Mouse (Mus musculus) heart, adult 2 months (tissue): ENCODE results near the gene Dtd1. TPM values are rescaled to one million over a fixed set of nuclear protein-coding genes. Genes with fewer than 3 reads are reported as not detected.

Source experiments
- DNase-seq, 2 experiments: peaks; one replicate each; pipeline ENCODE4 v3.0.0; 2021
- H3K27ac ChIP-seq: fragments of 200-600 bp; 2 replicates; pipeline ENCODE4 v1.8.1; 2022
- H3K27me3 ChIP-seq: fragments of 200-500 bp; 2 replicates; pipeline ENCODE4 v1.6.1; 2012; ENCODE audit warnings: mild to moderate bottlenecking, low read length, inconsistent platforms, mixed read lengths; ENCODE audit not compliant: control insufficient read depth, insufficient read depth
- H3K36me3 ChIP-seq: fragments of 200-500 bp; 2 replicates; pipeline ENCODE4 v1.6.1; 2012; ENCODE audit warnings: low read length, inconsistent platforms; ENCODE audit not compliant: control insufficient read depth, insufficient read depth
- H3K4me1 ChIP-seq: fragments of 200-500 bp; 2 replicates; pipeline ENCODE4 v1.6.1; 2011; ENCODE audit warnings: low read length; ENCODE audit not compliant: control insufficient read depth, insufficient read depth
- H3K4me3 ChIP-seq: fragments of 200-600 bp; 2 replicates; pipeline ENCODE4 v1.8.1; 2022
- H3K79me2 ChIP-seq: fragments of 200-500 bp; replicated peaks from 2 replicates; pipeline ENCODE4 v1.6.1; 2012; ENCODE audit warnings: mild to moderate bottlenecking, inconsistent platforms, low read length, moderate library complexity, mixed read lengths; ENCODE audit not compliant: control insufficient read depth, insufficient read depth
- H3K9ac ChIP-seq: fragments of 200-500 bp; 2 replicates; pipeline ENCODE4 v1.6.1; 2012; ENCODE audit warnings: low read depth, mild to moderate bottlenecking, control low read depth, inconsistent platforms, low read length, mixed read lengths
- CTCF ChIP-seq: fragments of 200-600 bp; IDR thresholded peaks from 2 replicates; pipeline ENCODE4 v1.8.1; 2022; ENCODE audit warnings: antibody characterized with exemption, mild to moderate bottlenecking, moderate library complexity
- EP300 ChIP-seq: fragments of 200-500 bp; IDR thresholded peaks from 2 replicates; pipeline ENCODE4 v1.6.1; 2011; ENCODE audit warnings: low read depth, low read length, control low read depth; ENCODE audit not compliant: insufficient read depth
- POLR2A ChIP-seq: fragments of 200-500 bp; IDR thresholded peaks from 2 replicates; pipeline ENCODE4 v1.6.1; 2011; ENCODE audit warnings: mild to moderate bottlenecking, low read depth, low read length, control low read depth; ENCODE audit not compliant: insufficient read depth
- WGBS: fragments of 180-500 bp; shearing (Covaris S2); methylation state at CpG from one replicate; pipeline ENCODE4 v1.1.7; 2018; 5-methylcytosine and 5-hydroxymethylcytosine counted together
- intact Hi-C: fragments of 180-260 bp; cut with DNase I; formaldehyde crosslinking; loops from one replicate; pipeline ENCODE4 v1.15.1; 2025
- polyA plus RNA-seq: library from polyadenylated mRNA; depleted of rRNA; stranded (reverse); fragments of >200 nt; gene quantifications from 2 replicates; pipeline ENCODE4 v1.2.3, GENCODE M21; 2012
- total RNA-seq, 2 experiments: library from RNA; stranded (reverse); gene quantifications; 2 replicates each; pipeline ENCODE4 v1.2.3; 2021

The Dtd1 gene
- total and polyA plus RNA-seq, 3 experiments = 10.5 to 15.7 (median 13.9) TPM

DNA sequence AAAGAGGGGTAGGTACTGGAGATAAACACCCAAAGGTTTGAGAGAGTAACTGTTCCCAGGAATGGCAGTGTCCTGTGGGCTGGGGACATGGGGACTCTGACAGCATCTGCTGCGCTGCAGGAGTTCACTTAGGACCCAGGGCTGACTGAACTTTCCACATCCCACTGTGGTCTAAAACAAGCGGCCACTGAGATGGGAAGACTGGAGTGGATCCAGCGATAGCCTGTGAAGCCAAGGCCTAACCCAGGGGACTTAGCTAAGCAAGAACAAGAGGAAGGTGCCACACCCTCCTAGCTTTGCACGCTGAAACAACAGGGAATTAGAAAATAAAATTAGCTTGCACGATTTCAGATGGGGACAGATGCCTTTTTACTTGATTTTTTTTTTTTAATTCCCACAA, 138.9 kb downstream of the Dtd1 start:
- Histone ChIP-seq H3K79me2 (no peaks in the 10 kb centered on the region), H3K36me3 (no peaks in the 10 kb centered on the region), H3K9ac (no peak overlapping the region), H3K27ac (peak overlapping the region; percentile 15), H3K4me1 (peaks cover 2% of the 10 kb centered on the region; the same call in 1 of the 2 replicates), H3K27me3 (no peaks in the 10 kb centered on the region), H3K4me3 (no peak overlapping the region)
- DNase-seq = peak; percentile 51 to 64
- TF ChIP-seq EP300 (0 out of 2 replicates have a peak, but pooled peaks have one; percentile 20), POLR2A (no peak), CTCF (peak; percentile 27; the same call in 1 of the 2 replicates)
- WGBS = 36% methylated on average over 5 of the region's 5 CpGs
- intact Hi-C loops = no loop called here

DNA sequence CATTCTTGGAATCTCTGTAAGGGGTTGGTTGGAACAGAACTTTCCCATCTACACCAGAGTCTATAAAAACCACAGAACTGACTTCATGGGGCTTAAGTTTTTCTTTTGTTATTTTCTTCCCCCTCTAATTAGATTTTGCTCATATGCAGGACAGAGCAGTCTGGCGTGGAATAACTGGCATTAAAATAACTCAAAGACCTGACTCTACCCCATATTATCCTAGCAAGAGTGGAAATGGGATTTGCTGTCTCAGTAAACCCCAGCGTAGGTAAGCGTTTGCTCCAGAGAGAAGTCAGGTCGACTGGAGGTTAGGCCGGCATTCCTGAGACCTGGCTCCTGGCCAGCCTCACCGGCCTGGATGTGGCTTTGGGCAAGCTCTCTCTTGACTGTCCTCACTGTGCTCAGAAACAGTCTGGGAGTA, 140.9 kb downstream of the Dtd1 start:
- intact Hi-C loops = no loop called here
- TF ChIP-seq EP300 (no peak), CTCF (no peak), POLR2A (no peak)
- Histone ChIP-seq H3K79me2 (no peaks in the 10 kb centered on the region), H3K27me3 (no peaks in the 10 kb centered on the region), H3K9ac (no peak overlapping the region), H3K4me1 (peaks cover 2% of the 10 kb centered on the region; the same call in 1 of the 2 replicates), H3K27ac (no peak overlapping the region), H3K36me3 (no peaks in the 10 kb centered on the region), H3K4me3 (no peak overlapping the region)
- 40% methylated on average over 6 of the region's 6 CpGs for WGBS
- peak; percentile 39 to 52 for DNase-seq

DNA sequence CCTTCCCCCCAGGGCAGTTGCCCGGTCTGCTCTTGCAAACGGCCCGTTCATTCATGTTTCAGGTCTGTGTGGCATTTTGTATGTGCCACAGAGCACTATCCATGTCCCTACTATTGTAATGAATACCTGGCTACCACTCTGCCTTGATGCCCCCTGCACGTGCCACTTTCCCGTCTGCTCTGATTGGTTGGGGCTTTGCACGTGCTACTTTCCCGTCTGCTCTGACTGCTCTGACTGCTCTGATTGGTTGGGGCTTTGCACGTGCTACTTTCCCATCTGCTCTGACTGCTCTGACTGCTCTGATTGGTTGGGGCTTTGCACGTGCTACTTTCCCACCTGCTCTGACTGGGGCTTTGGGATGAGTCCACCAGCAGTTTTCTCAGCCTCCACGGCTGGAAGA, 142.3 kb downstream of the Dtd1 start:
- Histone ChIP-seq H3K27ac (no peak overlapping the region), H3K4me1 (peaks cover 2% of the 10 kb centered on the region; the same call in 1 of the 2 replicates), H3K4me3 (no peak overlapping the region), H3K27me3 (no peaks in the 10 kb centered on the region), H3K79me2 (no peaks in the 10 kb centered on the region), H3K36me3 (no peaks in the 10 kb centered on the region), H3K9ac (no peak overlapping the region)
- whole genome bisulfite sequencing = 89% methylated on average over 10 of the region's 10 CpGs
- no peak for DNase-seq
- intact Hi-C loops = no loop called here
- no peak for TF ChIP-seq CTCF

DNA sequence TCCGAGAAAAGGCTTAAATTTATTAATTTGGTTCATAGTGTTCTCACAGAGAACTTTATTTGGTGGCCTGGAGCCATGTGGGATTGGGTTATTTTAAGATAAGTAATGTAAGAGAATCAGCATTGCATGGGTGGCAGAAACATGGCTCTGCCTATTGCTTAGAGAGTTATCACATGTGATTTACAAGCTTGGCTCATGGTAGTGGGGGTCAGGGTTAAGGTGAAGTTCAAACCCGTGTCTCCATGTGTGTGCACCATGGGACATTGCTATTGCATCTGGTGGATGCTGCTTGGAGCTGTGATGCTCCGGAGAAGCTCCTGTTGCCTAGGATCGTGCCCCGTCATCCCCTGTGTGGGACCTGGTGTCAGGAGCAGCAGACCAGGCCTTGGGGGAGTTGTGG, 143.6 kb downstream of the Dtd1 start:
- Histone ChIP-seq H3K27ac (no peak overlapping the region), H3K4me3 (no peak overlapping the region), H3K9ac (no peak overlapping the region), H3K36me3 (no peaks in the 10 kb centered on the region), H3K4me1 (peaks cover 2% of the 10 kb centered on the region; the same call in 1 of the 2 replicates), H3K79me2 (no peaks in the 10 kb centered on the region), H3K27me3 (no peaks in the 10 kb centered on the region)
- TF ChIP-seq POLR2A (no peak), CTCF (no peak), EP300 (no peak)
- no peak for DNase-seq
- 82% methylated on average over 5 of the region's 5 CpGs for WGBS
- intact Hi-C loops = no loop called here

DNA sequence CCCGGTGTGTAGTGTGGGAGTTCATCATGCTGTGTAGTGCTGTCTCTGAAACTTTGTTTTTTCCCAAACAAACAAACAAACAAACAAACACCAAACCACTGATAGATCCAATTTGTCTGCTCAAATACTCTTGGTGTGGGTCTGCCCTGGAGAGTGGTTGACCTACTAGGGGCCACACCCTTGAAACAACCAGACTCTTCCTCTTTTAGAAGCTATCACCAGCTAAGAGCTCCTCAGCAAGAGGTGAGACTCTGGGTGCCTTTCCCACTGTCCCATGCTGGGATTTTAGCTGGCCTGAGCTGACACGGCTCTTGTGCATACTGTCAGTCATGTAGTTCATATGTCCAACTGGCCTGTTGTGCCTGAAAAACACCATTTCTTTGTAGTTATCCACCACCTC, 145.6 kb downstream of the Dtd1 start:
- no peaks in the 10 kb centered on the region for H3K79me2 ChIP-seq
- no peaks in the 10 kb centered on the region for H3K4me1 ChIP-seq
- no peak overlapping the region for H3K27ac ChIP-seq
- TF ChIP-seq EP300 (no peak), CTCF (no peak), POLR2A (no peak)
- intact Hi-C loops = no loop called here
- no peak overlapping the region for H3K9ac ChIP-seq
- 91% methylated on average over 2 of the region's 2 CpGs for WGBS
- H3K4me3 ChIP-seq = no peak overlapping the region
- no peak for DNase-seq
- no peaks in the 10 kb centered on the region for H3K27me3 ChIP-seq
- H3K36me3 ChIP-seq = no peaks in the 10 kb centered on the region

DNA sequence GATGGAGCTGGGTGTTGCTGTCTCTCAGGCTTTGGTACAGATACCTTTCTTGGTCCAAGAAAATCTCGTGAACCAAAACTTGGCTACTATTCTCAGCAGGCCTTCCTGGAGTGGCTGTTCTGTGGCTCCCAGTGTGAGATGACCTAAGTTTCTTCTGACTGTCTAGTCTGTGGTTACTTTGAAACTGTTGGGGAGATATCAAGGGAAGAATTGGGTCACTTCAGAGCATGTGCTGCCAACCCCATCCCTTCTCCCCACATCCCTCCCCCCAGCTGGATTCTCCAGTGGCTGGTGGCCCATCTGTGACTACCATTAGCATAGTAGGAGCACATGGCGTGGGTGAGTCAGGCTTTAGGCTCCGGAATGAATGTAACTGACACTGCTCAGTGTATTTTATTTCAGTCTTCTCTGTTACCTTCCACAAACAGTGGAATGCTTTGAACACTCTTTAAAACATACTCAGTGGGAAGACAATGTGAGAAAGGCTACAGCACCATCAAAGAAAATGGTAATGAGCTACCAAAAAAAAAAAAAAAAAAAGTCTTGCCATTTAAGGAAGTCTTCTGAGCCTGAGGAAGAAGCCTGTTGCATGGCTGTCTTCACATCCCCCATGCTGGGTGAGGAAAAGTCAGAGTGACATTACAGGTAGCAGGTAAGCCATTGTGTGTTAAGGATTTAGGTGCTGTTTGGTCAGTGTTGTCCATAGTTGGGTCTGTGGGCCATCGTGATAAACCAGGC, 146.5 kb downstream of the Dtd1 start:
- no peaks in the 10 kb centered on the region for H3K79me2 ChIP-seq
- H3K4me1 ChIP-seq = no peaks in the 10 kb centered on the region
- H3K27me3 ChIP-seq = no peaks in the 10 kb centered on the region
- H3K9ac ChIP-seq = no peak overlapping the region
- TF ChIP-seq EP300 (no peak), CTCF (no peak), POLR2A (no peak)
- intact Hi-C loops = no loop called here
- WGBS = 65% methylated on average over 4 of the region's 4 CpGs
- peak in 1 of 2 experiments; percentile 44 for DNase-seq
- no peak overlapping the region for H3K4me3 ChIP-seq
- H3K36me3 ChIP-seq = no peaks in the 10 kb centered on the region
- no peak overlapping the region for H3K27ac ChIP-seq
